Mouse (Mus musculus) kidney, postnatal 4 days (tissue): ENCODE results near the gene Shisa4.

Experiments used
- DNase-seq, 2 experiments: peaks; one replicate each; pipeline ENCODE4 v3.0.0; 2021; ENCODE audit warnings: mixed read lengths in 2 of 2

The Shisa4 gene

DNA sequence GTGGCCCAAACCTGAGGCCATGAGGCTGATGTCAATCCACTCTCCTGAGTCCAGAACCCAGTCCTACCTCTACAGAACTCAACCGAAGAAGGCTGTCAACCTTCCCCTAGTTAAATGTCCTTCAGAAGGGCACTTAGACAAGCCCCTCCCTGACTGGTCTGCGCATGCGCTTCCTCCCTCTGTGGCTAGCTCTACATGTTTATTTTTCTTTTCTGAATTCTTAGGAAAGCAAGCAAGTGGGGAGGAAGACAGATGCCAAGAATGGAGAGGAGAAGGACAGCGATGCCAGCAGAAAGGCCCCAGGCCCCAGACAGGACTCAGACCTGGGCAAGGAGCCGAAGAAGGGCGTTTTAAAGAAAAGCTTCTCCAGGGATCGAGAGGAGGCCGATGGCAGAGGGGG lies 11.6 kb downstream of the Shisa4 start:
- no peak for DNase-seq

DNA sequence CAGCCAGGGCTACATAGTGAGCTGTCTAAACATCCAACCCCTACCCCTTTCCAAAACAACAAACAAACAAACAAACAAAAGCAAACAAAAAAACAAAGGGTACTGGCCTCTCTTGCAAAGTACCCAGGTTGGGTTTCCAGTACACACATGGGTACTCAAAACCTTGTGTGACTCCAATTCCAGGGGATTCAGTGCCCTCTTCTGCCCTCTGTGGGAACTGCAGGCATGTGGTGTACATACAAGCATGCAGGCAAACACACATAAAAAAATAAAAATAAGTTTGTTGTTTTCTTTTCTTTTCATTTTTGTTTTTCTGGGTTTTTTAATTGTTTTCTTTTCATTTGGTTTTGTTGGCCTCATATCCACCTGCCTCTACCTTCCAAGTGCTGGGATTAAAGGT lies 12.9 kb downstream of the Shisa4 start:
- DNase-seq, result no peak

DNA sequence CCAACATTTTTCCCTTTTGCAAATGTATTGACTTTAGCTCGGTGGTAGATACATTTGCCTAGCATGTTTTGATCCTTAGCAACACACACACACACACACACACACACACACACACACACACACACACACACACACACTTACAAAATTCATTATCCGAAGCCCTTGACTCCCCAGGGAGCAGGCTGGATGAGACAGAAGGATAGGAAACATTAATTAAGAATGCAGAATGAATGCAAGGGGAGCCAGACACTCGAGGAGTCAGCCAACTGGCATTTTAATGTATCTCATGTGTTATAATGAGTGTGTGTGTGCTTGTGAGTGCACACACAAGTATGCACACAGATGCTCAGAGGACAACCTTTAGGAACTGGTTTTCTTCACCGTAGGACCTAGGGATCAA lies 13.5 kb downstream of the Shisa4 start:
- no peak for DNase-seq

DNA sequence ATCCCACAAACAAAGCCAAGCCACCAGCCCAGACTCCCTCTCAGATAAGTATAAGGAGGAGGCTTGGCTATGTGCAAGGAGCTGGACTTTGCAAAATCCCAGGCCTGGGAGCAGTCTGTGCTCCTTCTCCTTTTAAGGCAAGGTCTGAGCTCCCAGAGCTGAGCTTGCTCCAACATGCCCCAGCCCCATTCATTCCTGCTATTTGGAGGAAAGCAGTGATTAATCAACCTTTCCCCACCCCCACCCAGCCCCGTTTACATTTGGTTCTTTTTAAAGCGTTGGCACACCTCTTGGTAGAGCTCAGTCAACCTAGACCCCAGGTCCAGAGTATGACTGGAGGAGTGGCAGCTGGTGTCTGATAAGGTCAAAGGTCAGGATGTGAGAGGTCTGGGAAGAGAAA lies 16.0 kb downstream of the Shisa4 start:
- peak in 1 of 2 experiments; percentile 37 for DNase-seq

DNA sequence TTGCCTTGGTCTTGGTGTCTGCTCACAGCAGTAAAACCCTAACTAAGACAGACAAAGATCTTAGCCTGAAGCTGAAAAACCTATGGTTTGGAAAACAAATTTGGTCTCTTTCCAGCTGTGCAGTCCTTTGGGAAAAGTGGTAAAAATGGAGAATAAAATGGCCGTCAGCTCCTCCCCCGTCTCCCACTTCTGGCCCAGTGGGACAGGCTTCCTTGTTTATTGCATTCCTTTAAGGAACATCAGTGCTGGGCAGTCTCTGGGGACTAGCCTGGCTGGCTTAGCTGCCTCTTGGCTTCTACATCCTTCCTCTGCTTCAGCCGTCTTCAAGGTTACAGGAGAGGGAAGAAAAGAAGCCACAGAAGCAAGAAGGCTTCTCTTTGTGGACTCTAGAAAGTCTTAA lies 23.1 kb downstream of the Shisa4 start:
- DNase-seq, result peak in 1 of 2 experiments; percentile 36

DNA sequence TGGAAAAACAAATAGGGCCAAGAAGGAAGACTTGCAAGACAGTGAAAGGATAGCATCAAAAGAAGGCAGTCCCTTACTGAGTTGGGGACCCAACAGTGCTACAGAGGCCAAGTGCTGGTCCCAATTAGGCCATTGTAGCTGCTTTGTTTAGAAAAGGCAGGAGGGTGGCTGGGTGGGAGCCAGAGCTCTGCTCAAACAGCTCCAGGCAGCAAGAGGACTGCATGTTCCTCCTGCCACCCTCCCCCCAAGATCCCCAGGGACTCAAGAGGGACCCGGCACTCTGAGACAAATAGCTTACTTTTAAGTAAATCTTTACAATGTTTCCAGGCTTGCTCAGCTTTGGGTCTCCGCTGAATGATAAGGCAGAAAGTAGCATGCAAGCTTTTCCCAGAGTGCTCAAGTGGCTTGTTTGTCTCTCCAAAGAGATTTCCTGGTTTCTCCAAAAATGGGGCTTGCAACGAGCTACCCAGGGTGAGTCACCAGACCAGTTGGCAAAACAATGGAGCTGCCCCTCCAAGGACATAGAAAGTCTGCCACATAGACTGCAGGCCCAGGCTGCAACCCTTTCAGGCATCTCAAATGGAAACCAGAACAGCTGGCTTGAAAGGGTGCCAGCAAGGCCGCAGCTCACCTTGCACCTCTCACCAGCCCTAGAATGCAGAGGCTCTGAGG lies 27.4 kb downstream of the Shisa4 start:
- DNase-seq, result no peak

DNA sequence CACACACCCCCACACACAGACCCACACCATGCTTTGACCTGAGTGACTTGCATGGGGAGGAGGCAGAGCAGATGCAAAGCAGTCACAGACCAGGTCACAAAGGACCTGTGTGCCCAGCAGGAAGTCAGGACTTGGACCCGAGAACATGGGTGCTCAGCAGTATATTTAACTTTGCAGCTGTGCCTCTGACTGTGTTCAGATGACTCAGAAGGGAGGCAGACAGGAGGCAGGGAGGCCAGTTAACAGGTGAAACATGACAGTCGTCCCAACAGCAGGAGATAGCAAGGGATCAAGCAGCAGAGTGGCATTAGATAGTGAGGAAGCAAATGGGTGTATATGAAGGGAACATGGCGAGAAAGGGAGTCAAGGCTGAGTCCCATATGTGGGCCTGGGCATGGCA lies 28.1 kb downstream of the Shisa4 start:
- DNase-seq, result no peak

DNA sequence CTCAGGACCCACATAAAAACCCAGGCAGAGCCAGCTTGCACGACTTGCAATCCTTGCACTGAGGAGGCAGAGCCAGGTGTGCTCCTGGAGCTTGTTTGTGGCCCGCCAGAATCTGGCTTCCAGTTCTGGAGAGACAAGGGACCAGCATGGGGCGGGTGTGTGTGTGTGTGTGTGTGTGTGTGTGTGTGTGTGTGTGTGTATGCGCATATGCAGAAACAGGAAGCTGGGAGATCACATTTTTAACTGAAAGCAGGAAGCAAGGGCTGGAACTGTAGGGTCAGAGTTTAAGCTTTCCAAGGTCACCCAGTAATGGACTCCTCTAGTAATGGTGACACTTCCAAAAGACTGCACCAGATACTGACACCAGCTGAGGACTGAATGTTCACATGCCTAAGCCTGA lies 31.0 kb downstream of the Shisa4 start:
- DNase-seq, result no peak

DNA sequence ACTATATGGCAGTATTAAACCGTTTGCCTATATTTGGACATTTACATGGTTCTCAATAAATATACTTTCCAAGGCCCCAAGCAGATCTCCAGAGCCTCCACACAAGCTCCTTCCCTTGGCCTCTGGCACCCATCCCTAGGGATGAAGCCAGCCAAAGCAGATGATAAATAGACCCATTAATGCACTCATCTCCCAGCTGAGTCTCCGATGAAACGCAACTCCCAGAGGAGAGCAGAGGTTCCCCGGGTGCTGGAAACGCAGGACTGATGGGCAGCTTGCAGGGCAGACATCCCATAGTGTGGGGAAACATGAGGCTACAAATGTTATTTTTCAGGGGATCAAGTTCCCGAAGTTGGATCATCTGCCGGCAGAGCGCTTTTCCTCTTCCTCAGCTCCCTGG lies 33.1 kb downstream of the Shisa4 start:
- DNase-seq, result peak; percentile 11 to 40

DNA sequence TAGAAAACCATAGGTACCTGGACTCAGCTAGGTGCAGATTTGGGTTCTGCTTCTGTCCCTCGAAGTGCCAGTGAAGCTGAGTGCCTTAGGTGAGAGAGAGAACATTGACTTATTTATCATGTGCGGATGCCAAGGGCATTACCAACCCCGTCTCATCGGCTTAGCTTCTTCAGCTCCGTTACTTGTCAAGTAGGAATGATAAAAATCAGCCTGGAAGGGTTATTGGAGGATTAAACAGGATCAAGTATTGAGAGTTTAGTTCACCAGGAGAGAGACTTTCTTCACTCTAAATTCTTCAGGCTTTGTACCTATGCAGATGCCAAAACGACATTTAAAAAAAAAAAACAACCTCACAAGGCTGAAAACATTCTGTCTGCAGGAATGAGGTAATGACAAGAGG lies 44.5 kb downstream of the Shisa4 start:
- no peak for DNase-seq

DNA sequence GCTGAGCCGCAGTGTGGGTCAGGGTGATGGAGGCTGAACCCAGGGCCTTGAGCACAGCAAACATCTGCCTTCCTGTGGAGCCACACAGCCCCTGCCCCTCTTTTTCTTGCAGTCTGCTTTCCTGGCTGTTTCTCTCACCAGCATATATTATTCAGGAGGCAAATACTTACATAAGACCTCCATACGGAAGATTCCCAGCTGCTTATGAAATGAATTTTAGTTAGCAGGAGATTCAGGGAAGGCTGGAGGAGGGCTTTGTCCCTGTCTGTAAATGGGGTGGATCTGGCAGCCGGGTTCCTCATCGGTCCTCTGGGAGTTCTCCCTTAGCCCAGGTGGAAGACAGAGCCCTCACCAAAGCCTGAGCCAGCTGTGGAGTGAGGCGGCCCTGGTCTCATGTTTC lies 46.7 kb downstream of the Shisa4 start:
- DNase-seq, result no peak

DNA sequence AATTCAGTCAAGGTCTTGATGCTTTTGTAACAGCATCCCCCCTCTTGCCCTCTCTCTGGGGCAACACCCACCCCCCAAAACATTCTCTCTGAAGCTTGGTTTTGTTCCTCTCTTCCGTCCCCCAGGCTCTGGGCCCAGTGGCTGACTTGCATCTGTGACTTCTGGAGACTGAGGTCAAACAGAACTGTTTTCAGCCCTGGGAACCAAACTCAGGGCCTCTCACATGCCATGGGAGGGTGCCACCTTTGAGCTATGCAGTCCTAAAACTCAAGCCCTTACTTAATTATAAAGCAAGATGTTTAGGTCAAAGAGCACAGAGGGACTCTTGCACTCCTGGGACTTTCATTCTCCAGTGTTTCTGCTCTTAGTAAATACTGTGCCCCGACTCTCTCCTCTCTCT lies 49.1 kb downstream of the Shisa4 start:
- DNase-seq, result no peak

DNA sequence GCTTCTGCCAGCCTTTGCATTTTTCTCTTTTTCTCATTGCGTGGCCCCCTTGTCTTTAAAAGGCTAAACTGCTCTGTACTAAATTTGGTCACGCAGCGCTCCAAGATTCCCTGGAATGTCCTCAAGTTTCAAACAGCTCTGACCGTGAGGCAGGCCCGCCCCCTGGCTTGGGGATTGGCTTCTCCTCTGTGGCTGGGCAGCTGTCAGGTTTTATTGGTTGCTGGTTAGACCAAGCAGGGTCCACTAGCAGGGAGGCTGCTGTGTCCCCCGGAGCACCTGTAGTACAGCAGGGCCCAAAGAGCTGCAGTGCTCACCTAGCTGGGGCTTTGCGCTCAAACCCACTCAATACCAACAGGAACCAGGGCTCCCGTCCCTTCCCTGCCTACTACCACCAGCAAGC lies 50.5 kb downstream of the Shisa4 start, which contains the start of gene Lmod1:
TSS of gene Lmod1 (plus strand) at position 237 of the 400 bp plus-strand sequence.
- peak; percentile 79 to 89 for DNase-seq

DNA sequence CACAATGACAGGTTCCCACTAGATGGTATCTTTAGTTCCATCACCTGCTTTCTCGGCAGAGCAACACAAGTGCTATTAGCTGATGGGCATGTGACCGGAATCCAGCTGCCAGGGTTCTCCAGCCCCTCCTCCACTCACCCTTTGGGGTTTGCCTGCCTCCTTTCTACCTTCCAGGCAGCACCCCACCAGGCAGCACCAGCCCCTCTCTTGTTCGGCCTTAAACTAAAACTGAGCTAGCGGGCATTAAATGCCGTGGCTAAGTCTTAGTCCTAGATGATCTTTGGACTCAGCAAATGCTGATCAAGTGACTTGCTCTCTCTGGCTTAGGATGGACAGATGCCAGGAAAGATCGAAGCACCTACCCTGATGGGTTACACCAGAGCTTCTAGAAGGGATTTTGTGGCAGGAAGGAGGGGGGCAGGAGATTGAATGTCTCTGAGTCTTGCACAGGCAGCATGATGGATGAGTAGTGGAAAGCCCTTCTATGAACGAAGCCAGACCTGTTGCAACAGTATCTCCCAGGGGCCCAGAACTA lies 51.6 kb downstream of the Shisa4 start:
- no peak for DNase-seq
